Mouse (Mus musculus): Measurements from ENCODE around the gene Gpr107. TPM values are rescaled to one million over a fixed set of nuclear protein-coding genes. Genes with fewer than 3 reads are reported as not detected.

Gpr107 gene
- total and polyA plus RNA-seq, 3 experiments, result 16.4 to 18.3 TPM; not detected in 1

DNA sequence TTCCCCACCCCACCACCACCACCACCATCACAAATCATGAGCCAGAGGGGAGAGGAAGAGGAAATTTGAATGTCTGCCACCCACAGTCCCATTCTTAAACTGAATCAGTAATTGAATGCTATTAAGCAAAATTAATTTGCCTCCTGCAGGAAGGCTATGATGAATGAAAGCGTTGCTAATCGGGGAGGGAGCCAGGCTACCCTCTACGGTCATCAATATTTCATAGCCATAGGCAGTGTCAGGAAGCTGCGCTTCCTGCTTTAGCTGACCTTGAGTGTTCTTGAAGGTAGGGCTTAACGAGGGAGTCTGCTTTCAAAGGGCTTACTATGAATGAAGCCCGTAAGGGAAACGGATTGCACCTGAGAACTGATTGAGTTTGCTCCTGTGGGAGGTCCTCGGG is 54.8 kb downstream of the Gpr107 start:
- Histone ChIP-seq H3K4me1 (ENCODE audit: control insufficient read depth in 1 of 2, insufficient read depth in 2 of 2, low read length in 2 of 2) (no peaks in the 10 kb centered on the region), H3K79me2 (ENCODE audit: control insufficient read depth, insufficient read depth, low read length, poor library complexity) (no peaks in the 10 kb centered on the region), H3K9ac (ENCODE audit: control insufficient read depth, low read depth, low read length, poor library complexity, severe bottlenecking) (no peak overlapping the region), H3K36me3 (ENCODE audit: control insufficient read depth in 1 of 2, insufficient read depth in 2 of 2, low read length in 2 of 2) (peaks cover 0 to 1% of the 10 kb centered on the region in 2 experiments; a peak in 1 of 4 replicates), H3K4me3 (ENCODE audit: control insufficient read depth in 1 of 2, insufficient read depth in 1 of 2, low read depth in 2 of 2, low read length in 2 of 2) (no peak overlapping the region), H3K9me3 (replicated peaks; ENCODE audit: insufficient read depth, low read length) (no peaks in the 10 kb centered on the region), H3K27me3 (ENCODE audit: control insufficient read depth in 1 of 2, insufficient read depth in 2 of 2, low read length in 2 of 2) (no peaks in the 10 kb centered on the region), H3K27ac (ENCODE audit: control insufficient read depth, low read depth, low read length) (no peak overlapping the region)
- no peak for DNase-seq (ENCODE audit: low read depth, low spot score)
- TF ChIP-seq RCOR1 (IDR thresholded peaks at IDR 0.05; ENCODE audit: low read depth, low read length), result no peak
- TF ChIP-seq SMC3 (IDR thresholded peaks at IDR 0.05; ENCODE audit: low read depth, low read length), result no peak
- no peak for TF ChIP-seq POLR2AphosphoS5 (IDR thresholded peaks at IDR 0.05; ENCODE audit: borderline replicate concordance, low read depth, low read length)
- no peak for TF ChIP-seq ZMIZ1 (IDR thresholded peaks at IDR 0.05; ENCODE audit: low read depth, low read length)
- no peak for TF ChIP-seq USF1 (IDR thresholded peaks at IDR 0.05; ENCODE audit: low read depth, low read length)
- TF ChIP-seq RAD21 (IDR thresholded peaks at IDR 0.05; ENCODE audit: low read depth, low read length), result no peak
- TF ChIP-seq TCF12 (IDR thresholded peaks at IDR 0.05; ENCODE audit: low read depth, low read length), result no peak
- no peak for TF ChIP-seq MYB (IDR thresholded peaks at IDR 0.05; ENCODE audit: low read depth, low read length)
- no peak for TF ChIP-seq UBTF (IDR thresholded peaks at IDR 0.05; ENCODE audit: borderline replicate concordance, insufficient read depth, low read depth, low read length)
- no peak for TF ChIP-seq ETS1 (IDR thresholded peaks at IDR 0.05; ENCODE audit: low read depth, low read length)
- TF ChIP-seq EP300 (IDR thresholded peaks at IDR 0.05; ENCODE audit: low read depth in 1 of 2, low read length in 2 of 2), result no peak
- no peak for TF ChIP-seq POLR2A (IDR thresholded peaks at IDR 0.05; ENCODE audit: control insufficient read depth in 1 of 2, insufficient read depth in 1 of 2, low read depth in 1 of 2, low read length in 2 of 2, poor library complexity in 1 of 2)
- TF ChIP-seq ZC3H11A (IDR thresholded peaks at IDR 0.05; ENCODE audit: low read depth, low read length), result no peak
- TF ChIP-seq CTCF (IDR thresholded peaks at IDR 0.05 in 2 of 3, conservative IDR thresholded peaks at IDR 0.05 in 1 of 3; ENCODE audit: control insufficient read depth in 1 of 3, insufficient read depth in 1 of 3, low read depth in 2 of 3, low read length in 3 of 3, poor library complexity in 1 of 3, severe bottlenecking in 1 of 3), result no peak
- no peak for TF ChIP-seq NRF1 (IDR thresholded peaks at IDR 0.05; ENCODE audit: insufficient read depth, low read depth, low read length, poor library complexity, severe bottlenecking)
- TF ChIP-seq MXI1 (IDR thresholded peaks at IDR 0.05; ENCODE audit: low read depth, low read length), result no peak
- TF ChIP-seq POLR2AphosphoS2 (IDR thresholded peaks at IDR 0.05; ENCODE audit: low read length), result no peak
- no peak for TF ChIP-seq MAFK (IDR thresholded peaks at IDR 0.05; ENCODE audit: borderline replicate concordance, low read depth, low read length)
- no peak for TF ChIP-seq GABPA (IDR thresholded peaks at IDR 0.05; ENCODE audit: low read depth, low read length)
- TF ChIP-seq KAT2A (conservative IDR thresholded peaks at IDR 0.05; ENCODE audit: low read depth, low read length), result no peak

DNA sequence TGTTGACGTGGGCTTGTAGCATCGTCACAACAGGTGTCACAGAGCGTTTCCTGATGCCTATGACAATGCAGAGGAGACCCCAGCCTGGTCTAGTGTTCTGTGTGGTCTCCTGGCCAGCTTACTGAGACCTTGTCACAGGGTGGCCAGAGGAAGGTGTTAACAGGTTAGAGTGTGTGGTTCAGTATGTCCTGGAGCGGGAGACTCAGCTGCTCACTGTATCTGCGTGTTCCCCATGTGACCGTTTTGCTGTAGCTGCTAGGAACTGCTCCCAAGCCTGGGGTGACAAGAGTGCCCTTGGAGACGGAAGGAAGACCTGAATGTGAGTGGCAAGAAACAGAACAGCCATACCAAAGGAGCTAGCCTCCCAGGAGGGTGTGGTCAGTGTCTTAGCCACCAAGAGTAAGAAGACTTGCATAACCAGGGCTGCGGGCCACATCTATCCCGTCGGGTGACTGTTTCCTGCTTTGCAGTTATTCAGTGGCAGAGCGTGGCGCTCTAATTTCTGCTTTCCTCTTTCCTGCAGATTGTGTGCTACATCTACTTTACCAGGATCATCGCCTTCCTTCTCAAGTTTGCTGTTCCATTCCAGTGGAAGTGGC is 56.5 kb downstream of the Gpr107 start:
- Histone ChIP-seq H3K36me3 (ENCODE audit: control insufficient read depth in 1 of 2, insufficient read depth in 2 of 2, low read length in 2 of 2) (peaks cover 0 to 1% of the 10 kb centered on the region in 2 experiments; a peak in 1 of 4 replicates), H3K9ac (ENCODE audit: control insufficient read depth, low read depth, low read length, poor library complexity, severe bottlenecking) (no peak overlapping the region), H3K9me3 (replicated peaks; ENCODE audit: insufficient read depth, low read length) (no peaks in the 10 kb centered on the region), H3K79me2 (ENCODE audit: control insufficient read depth, insufficient read depth, low read length, poor library complexity) (no peaks in the 10 kb centered on the region), H3K4me1 (ENCODE audit: control insufficient read depth in 1 of 2, insufficient read depth in 2 of 2, low read length in 2 of 2) (no peaks in the 10 kb centered on the region), H3K27me3 (ENCODE audit: control insufficient read depth in 1 of 2, insufficient read depth in 2 of 2, low read length in 2 of 2) (no peaks in the 10 kb centered on the region), H3K4me3 (ENCODE audit: control insufficient read depth in 1 of 2, insufficient read depth in 1 of 2, low read depth in 2 of 2, low read length in 2 of 2) (no peak overlapping the region), H3K27ac (ENCODE audit: control insufficient read depth, low read depth, low read length) (no peak overlapping the region)
- DNase-seq (ENCODE audit: low read depth, low spot score), result no peak
- TF ChIP-seq ZNF384 (IDR thresholded peaks at IDR 0.05; ENCODE audit: low read depth, low read length) (no peak), CHD1 (IDR thresholded peaks at IDR 0.05; ENCODE audit: low read depth, low read length) (no peak)
